Comparison of ENCODE assay signal across 15 mouse cellular contexts in genomic region chr1:131967336-131967735, GRCm38 (mm10). TPM values are rescaled to one million over a fixed set of nuclear protein-coding genes. Genes with fewer than 3 reads are reported as not detected.
A peak's percentile ranks its signal among the peaks of the same experiment; 100 is the strongest.
DNase-seq lines count a peak whose midpoint lies in the region; ATAC-seq and TF ChIP-seq lines count a peak whose summit lies in the region.
"Had no signal": no experiment of that assay in that cellular context is flagged by ENCODE, and none has a peak within 500 bp of the region (broad histone marks: within the 10 kb centered on the region; RNA-seq: fewer than 3 reads in every experiment).

No protein-coding gene starts in this region.

- H3K27me3 ChIP-seq in liver, adult 2 months (ENCODE audit: control insufficient read depth, insufficient read depth, low read length): no peaks in the 10 kb centered on the region
- H3K27me3 ChIP-seq in liver, embryonic 12.5 days (replicated peaks): peaks cover 79% of the 10 kb centered on the region
- peaks cover 9% of the 10 kb centered on the region for H3K27me3 ChIP-seq in thymus, adult 2 months (ENCODE audit: control insufficient read depth, insufficient read depth, low read length)

- H3K9me3 ChIP-seq in liver, embryonic 12.5 days (replicated peaks): no peaks in the 10 kb centered on the region
- H3K9me3 ChIP-seq: heart, embryonic 10.5 days had no signal

- no peak overlapping the region for H3K4me2 ChIP-seq in liver, embryonic 12.5 days

- H3K4me1 ChIP-seq in liver, adult 2 months (ENCODE audit: control insufficient read depth, insufficient read depth, low read length): peaks cover 36% of the 10 kb centered on the region
- peaks cover 42% of the 10 kb centered on the region for H3K4me1 ChIP-seq in liver, embryonic 12.5 days
- H3K4me1 ChIP-seq in thymus, adult 2 months (replicated peaks; ENCODE audit: control insufficient read depth, insufficient read depth, low read length): peaks cover 41% of the 10 kb centered on the region

- H3K4me3 ChIP-seq in liver, adult 2 months (ENCODE audit: insufficient read depth, low read depth, low read length): no peak overlapping the region
- no peak overlapping the region for H3K4me3 ChIP-seq in liver, embryonic 12.5 days
- H3K4me3 ChIP-seq in thymus, adult 2 months (ENCODE audit: control insufficient read depth, insufficient read depth, low read length): no peak overlapping the region
- H3K4me3 ChIP-seq: heart, embryonic 10.5 days; layer of hippocampus, adult 2 months had no signal

- 61% methylated on average over 7 of the region's 7 CpGs for whole genome bisulfite sequencing in liver, adult 2 months
- 54% methylated on average over 7 of the region's 7 CpGs for WGBS in liver, embryonic 12.5 days (ENCODE audit: insufficient replicate concordance)
- 36% methylated on average over 7 of the region's 7 CpGs for WGBS in thymus, adult 2 months

- peaks cover 24% of the 10 kb centered on the region; the same call in 1 of the 2 replicates for H3K79me2 ChIP-seq in liver, adult 2 months (ENCODE audit: control insufficient read depth, insufficient read depth, low read length)

- no peaks in the 10 kb centered on the region for H3K36me3 ChIP-seq in liver, adult 2 months (ENCODE audit: control insufficient read depth, insufficient read depth, low read length)
- no peaks in the 10 kb centered on the region for H3K36me3 ChIP-seq in liver, embryonic 12.5 days
- no peaks in the 10 kb centered on the region for H3K36me3 ChIP-seq in thymus, adult 2 months (ENCODE audit: control insufficient read depth, insufficient read depth, low read length)
- H3K36me3 ChIP-seq: heart, embryonic 10.5 days had no signal

- H3K9ac ChIP-seq in liver, adult 2 months (ENCODE audit: low read depth, low read length): no peak overlapping the region
- no peak overlapping the region for H3K9ac ChIP-seq in liver, embryonic 12.5 days
- H3K9ac ChIP-seq: forebrain, postnatal 0 days had no signal

- no peak overlapping the region for H3K27ac ChIP-seq in liver, adult 2 months (replicated peaks; ENCODE audit: insufficient read depth, low read depth, low read length)
- H3K27ac ChIP-seq in liver, embryonic 12.5 days: no peak overlapping the region
- no peak overlapping the region for H3K27ac ChIP-seq in thymus, adult 2 months (ENCODE audit: control insufficient read depth, insufficient read depth, low read length)
- H3K27ac ChIP-seq: heart, embryonic 10.5 days; layer of hippocampus, adult 2 months had no signal

- peak; percentile 50 for DNase-seq in liver, adult 2 months (ENCODE audit: extremely low read depth, low read depth, low spot score)
- DNase-seq in thymus, postnatal 4 days: peak; percentile 59
- no peak for DNase-seq in thymus, adult 2 months
- DNase-seq in kidney, postnatal 14 days: peak; percentile 53
- DNase-seq in Muller cell, postnatal 12 days (ENCODE audit: inconsistent ontology term): no peak
- DNase-seq in gastrocnemius, postnatal 4 days (ENCODE audit: low spot score in 2 of 2): no peak
- DNase-seq: adrenal gland, postnatal 25 days; B cell, adult 2 months; forebrain, postnatal 0 days; heart, postnatal 36 days; right cerebral cortex, adult 18-20 months had no signal

- TF ChIP-seq CTCF in liver, adult 2 months (IDR thresholded peaks at IDR 0.05; ENCODE audit: low read depth, low read length): no peak
- TF ChIP-seq CTCF in thymus, adult 2 months (IDR thresholded peaks at IDR 0.05; ENCODE audit: borderline replicate concordance, control insufficient read depth, extremely low read depth, insufficient read depth, low read length, poor library complexity): no peak

- TF ChIP-seq POLR2A in liver, adult 2 months (IDR thresholded peaks at IDR 0.05; ENCODE audit: extremely low read depth, insufficient read depth, low read length): no peak
- no peak for TF ChIP-seq POLR2A in thymus, adult 2 months (IDR thresholded peaks at IDR 0.05; ENCODE audit: control insufficient read depth, extremely low read depth, insufficient read depth, low read length, poor library complexity)

- ATAC-seq in liver, embryonic 12.5 days: no peak
- ATAC-seq: forebrain, postnatal 0 days had no signal

RNA-seq across cellular contexts. Expression of gene Slc45a3, which starts 4.6 kb away (rescaled TPM):
- 10.0 and 10.3 TPM in 2 replicates for total RNA-seq in liver, adult 2 months (2014; rRNA removed)
- polyA plus RNA-seq in liver, adult 2 months (2012; rRNA removed): 28.0 and 39.8 TPM in 2 replicates
- 3.1 and 3.8 TPM in 2 replicates for polyA plus RNA-seq in liver, embryonic 12.5 days (2016; fragmentation: Nextera tagmentation; extraction: Ambion mirVana)
- 6.4 and 7.1 TPM in 2 replicates for polyA plus RNA-seq in thymus, adult 2 months (2012; rRNA removed)
- 1 to 10 TPM; 3.2 to 3.3 TPM for total RNA-seq in gastrocnemius, postnatal 4 days (2021)
- total RNA-seq: neutrophil, adult 5-6 weeks had no signal

RNA-seq across cellular contexts. Expression of gene Elk4, which starts 40.1 kb away (rescaled TPM):
- 39.4 and 42.1 TPM in 2 replicates for total RNA-seq in liver, adult 2 months (2014; rRNA removed)
- polyA plus RNA-seq in liver, adult 2 months (2012; rRNA removed): 17.2 and 23.3 TPM in 2 replicates
- polyA plus RNA-seq in liver, embryonic 12.5 days (2016; fragmentation: Nextera tagmentation; extraction: Ambion mirVana): 14.4 and 16.4 TPM in 2 replicates
- 82.3 and 101 TPM in 2 replicates for polyA plus RNA-seq in thymus, adult 2 months (2012; rRNA removed)
- total RNA-seq in gastrocnemius, postnatal 4 days (2021): 10 to 100 TPM; 89.7 to 91.0 TPM

RNA-seq across cellular contexts. Expression of gene Nucks1, which starts 57.0 kb away (rescaled TPM):
- 46.1 and 52.5 TPM in 2 replicates for total RNA-seq in liver, adult 2 months (2014; rRNA removed)
- 5.1 and 6.0 TPM in 2 replicates for polyA plus RNA-seq in liver, adult 2 months (2012; rRNA removed)
- polyA plus RNA-seq in liver, embryonic 12.5 days (2016; fragmentation: Nextera tagmentation; extraction: Ambion mirVana): 59.7 and 62.9 TPM in 2 replicates
- 16.6 and 21.4 TPM in 2 replicates for polyA plus RNA-seq in thymus, adult 2 months (2012; rRNA removed)
- total RNA-seq in gastrocnemius, postnatal 4 days (2021): 100 to 1,000 TPM; 128 to 130 TPM

Comparison
In these comparisons a context has a peak if more than half of its experiments do, and no peak if none do; other contexts are left out.
1. DNase-seq: peak in liver, adult 2 months (single experiment), thymus, postnatal 4 days (single experiment) and kidney, postnatal 14 days (single experiment); none in thymus, adult 2 months (single experiment), Muller cell, postnatal 12 days (single experiment) and gastrocnemius, postnatal 4 days (0 of 2).